Mouse (Mus musculus) mesoderm, embryonic 11.5 days (tissue): Measurements from ENCODE around the gene Grasp.

ENCODE experiments used
- DNase-seq: peaks from one replicate; pipeline ENCODE4 v3.0.0-alpha.2; 2012; ENCODE audit warnings: low read depth, low spot score

Gene Grasp

DNA sequence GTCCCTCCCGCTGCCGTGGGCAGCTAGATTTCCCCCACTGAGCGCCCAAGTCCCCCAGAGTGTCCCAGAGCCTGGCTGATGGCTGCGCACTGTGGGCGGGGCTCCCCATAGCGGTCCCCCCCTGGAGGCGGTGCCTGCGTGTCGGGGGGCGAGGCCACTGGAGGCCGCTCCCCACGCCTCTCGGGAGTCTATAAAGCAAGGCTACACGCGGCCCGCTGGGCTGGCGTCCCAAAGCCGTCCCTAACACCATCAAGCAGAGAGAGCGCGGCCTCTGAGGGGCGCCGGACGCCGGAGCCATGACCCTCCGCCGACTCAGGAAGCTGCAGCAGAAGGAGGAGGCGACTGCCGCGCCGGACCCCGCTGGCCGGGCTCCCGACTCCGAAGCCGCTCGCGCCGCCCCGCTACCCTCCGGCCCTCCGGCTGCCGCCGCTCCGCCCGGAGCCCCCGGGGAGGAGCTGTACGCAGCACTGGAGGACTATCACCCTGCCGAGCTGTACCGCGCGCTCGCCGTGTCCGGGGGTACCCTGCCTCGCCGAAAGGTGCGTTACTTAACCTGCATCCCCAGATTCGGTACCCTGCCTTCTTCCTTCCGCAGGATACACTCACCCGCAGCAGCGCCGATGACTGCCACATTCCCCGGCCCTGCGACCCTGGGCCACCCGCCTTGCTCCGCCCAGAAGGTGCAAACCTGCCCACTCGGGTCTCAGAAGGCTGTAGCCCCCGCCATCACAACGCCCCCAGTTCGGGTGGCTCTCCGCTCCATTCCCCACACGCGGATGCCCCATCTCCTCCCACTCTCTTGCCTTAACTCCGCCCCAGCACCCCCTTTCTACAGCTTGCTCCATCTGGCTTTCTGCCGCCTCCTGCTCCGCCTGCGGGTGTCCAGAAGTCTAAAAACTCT is at the start of gene Grasp:
Gene Grasp (plus strand): TSS at position 183 of the 901 bp plus-strand sequence.
- peak; percentile 83 for DNase-seq

GRCm38 (mm10) chr15:101174294-101175130 is 49.5 kb upstream of the Grasp start:
- no peak for DNase-seq

GRCm38 (mm10) chr15:101175131-101175460 is 48.9 kb upstream of the Grasp start:
- no peak for DNase-seq

GRCm38 (mm10) chr15:101175613-101176283 is 48.2 kb upstream of the Grasp start:
- DNase-seq, result no peak

GRCm38 (mm10) chr15:101176284-101176680 is 47.7 kb upstream of the Grasp start:
- no peak for DNase-seq

GRCm38 (mm10) chr15:101176795-101177691 is 46.9 kb upstream of the Grasp start:
- no peak for DNase-seq

GRCm38 (mm10) chr15:101180363-101181105 is 43.5 kb upstream of the Grasp start:
- DNase-seq, result no peak

GRCm38 (mm10) chr15:101181106-101181466 is 42.9 kb upstream of the Grasp start:
- no peak for DNase-seq

GRCm38 (mm10) chr15:101181500-101181899 is 42.5 kb upstream of the Grasp start:
- no peak for DNase-seq

DNA sequence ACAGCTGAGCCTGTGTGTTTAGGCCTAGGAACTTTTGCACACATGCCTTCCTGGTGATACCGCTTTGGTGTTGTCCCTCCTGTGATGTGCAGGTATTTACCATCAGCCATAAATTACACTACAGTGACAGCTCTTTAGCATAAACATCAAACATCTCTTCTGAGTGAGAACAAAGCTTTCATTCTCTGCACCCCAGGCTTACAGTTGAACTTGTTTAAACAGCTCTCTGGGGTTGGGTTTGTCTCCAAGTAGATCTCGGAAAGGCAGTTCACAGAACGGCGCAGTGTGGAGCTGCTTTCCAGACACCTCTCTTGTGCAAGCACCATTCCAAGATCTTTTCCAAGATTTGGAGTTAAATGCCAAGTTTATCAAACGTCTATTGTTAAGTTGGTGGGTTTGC is 41.3 kb upstream of the Grasp start:
- peak; percentile 61 for DNase-seq

- no peak for DNase-seq
These were observed 39.7 kb upstream of the Grasp start for GRCm38 (mm10) chr15:101184300-101184699.

DNA sequence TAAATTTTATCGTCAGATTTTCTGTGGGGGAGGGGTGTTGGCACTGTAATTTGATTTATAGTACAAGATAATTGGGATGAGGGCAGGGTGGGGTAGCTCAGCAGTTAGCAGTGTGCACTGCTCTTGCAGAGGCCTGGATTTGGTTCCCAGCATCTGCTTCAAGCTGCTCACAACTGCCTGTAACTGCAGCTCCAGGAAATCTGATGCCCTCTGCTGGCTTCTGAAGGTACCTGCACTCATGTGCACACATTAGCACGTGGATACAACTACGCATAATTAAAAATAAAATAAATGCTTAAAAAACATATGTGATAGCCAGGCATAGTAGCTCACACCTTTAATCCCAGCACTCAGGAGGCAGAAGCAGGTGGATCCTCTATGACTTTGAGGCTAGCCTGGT is 38.4 kb upstream of the Grasp start:
- no peak for DNase-seq

- no peak for DNase-seq
These were observed 36.1 kb upstream of the Grasp start for GRCm38 (mm10) chr15:101187907-101188306.

DNA sequence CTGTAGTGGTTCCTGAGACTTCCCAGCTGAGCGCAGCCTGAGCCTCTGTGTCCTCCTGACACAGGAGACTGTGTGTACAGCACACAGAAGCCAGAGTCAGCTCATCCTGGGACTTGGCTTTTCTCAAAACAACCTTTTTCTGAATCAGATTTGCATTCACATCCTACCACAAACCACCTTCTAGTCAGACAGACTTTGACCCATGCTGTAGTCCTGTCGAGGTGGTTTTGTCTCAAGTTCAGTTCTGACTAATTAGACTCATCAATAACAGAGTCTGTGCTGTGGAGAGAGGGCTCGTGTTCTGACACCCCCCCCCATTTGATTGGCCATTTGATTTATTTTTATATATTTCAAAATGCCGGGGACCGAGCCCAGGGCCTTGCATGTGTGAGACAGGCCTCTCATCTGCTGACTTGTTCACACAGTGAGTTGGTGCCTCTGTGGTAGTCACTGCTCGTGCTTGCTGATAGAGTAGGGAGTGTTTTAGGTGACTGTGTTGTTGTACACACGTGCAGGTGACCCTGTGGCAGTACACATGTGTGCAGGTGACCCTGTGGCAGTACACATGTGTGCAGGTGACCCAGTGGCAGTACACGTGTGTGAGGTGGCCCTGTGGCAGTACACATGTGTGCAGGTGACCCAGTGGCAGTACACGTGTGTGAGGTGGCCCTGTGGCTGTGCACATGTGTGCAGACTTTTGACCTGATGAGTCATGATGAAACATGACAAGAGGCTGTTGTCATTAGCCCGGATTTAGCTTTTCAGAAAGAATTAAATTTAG is 33.8 kb upstream of the Grasp start:
- DNase-seq, result no peak

- DNase-seq, result no peak
These were observed 33.2 kb upstream of the Grasp start for GRCm38 (mm10) chr15:101190762-101191150.

GRCm38 (mm10) chr15:101191459-101192259 is 32.3 kb upstream of the Grasp start:
- no peak for DNase-seq

- no peak for DNase-seq
These were observed 31.7 kb upstream of the Grasp start for GRCm38 (mm10) chr15:101192260-101192640.

GRCm38 (mm10) chr15:101192651-101193050 is 31.3 kb upstream of the Grasp start:
- no peak for DNase-seq

DNA sequence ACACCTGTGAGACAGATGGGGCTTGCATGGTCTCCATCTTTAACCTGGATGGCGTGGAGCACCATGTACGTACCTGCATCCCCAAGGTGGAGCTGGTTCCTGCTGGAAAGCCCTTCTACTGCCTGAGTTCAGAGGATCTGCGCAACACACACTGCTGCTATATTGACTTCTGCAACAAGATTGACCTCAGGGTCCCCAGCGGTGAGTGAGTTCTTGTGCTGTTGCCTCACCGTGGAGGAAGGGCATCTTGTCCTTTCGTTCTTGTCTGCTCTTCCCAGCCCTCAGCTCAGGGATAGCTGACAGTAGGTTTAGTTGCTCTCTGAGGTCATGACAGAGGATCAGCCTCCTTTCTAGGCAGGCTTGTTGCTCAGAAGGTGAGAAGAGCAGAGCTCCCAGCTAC is 30.0 kb upstream of the Grasp start:
- no peak for DNase-seq
